Mouse (Mus musculus) right cerebral cortex, adult 18-20 months (tissue): ENCODE results near the gene Scgb2b7.
"Not testable (repeated sequence)": the region's sequence is repeated elsewhere in the genome, so short reads cannot be mapped to it uniquely, and the experiment has no call there.

Source experiments
- DNase-seq: peaks from one replicate; pipeline ENCODE4 v3.0.0; 2022; ENCODE audit warnings: mixed read lengths

Gene Scgb2b7

DNA sequence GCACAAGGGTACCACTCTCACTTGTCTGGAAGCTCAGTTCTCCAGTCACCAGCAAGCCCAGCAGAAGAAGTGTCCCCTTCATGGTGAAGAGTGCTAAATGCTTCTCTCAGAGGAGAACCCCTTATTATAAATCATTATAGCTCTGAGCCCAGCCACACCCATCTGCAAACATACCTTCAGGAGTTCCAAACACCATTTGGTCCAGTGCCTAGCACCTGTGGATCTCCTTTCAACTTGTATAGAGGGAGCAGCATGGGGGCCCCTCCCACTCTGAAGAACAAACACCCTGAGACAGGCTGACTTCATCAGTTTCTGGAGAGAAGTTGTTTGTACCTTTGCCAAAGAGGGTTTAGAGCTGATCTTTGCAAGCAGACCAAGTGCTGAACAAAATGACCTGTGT, at the start of gene Scgb2b7:
Gene Scgb2b7, minus strand, starts transcription at position 101 of the 400 bp plus-strand sequence.
- DNase-seq: not testable (repeated sequence)

DNA sequence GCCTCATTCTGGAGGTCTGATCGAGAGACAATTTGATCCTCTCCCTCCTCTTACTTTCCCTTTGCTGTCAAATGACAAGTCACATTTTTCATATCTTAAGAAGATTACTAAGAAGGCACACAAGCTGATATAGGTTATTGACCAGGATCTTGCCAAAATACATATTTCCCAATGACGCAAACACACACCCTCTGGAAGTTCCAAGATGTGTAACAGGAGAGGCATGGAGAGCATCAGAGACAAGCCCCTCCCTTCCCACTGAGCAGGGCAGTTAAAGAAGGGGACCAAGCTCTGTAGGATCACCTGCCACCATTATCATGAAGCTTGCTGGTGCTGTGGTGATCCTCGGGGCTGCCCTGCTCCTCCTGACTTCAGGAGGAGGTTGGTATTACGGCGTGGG, 6.8 kb upstream of the Scgb2b7 start, which contains the start of gene Scgb1b7:
Gene Scgb1b7, plus strand, starts transcription at position 301 of the 400 bp plus-strand sequence.
- not testable (repeated sequence) for DNase-seq
